Mouse (Mus musculus): Measurements from ENCODE around the gene Dmxl2. TPM values are rescaled to one million over a fixed set of nuclear protein-coding genes. Genes with fewer than 3 reads are reported as not detected.

Gene Dmxl2
- polyA plus RNA-seq, 1 experiment: 15.9 TPM

- H3K36me3 ChIP-seq (ENCODE audit: control insufficient read depth, insufficient read depth, low read length, poor library complexity, severe bottlenecking): no peaks in the 10 kb centered on the region
- no peaks in the 10 kb centered on the region for H3K4me1 ChIP-seq (ENCODE audit: control insufficient read depth, insufficient read depth, low read length)
- no peaks in the 10 kb centered on the region for H3K27me3 ChIP-seq (ENCODE audit: control insufficient read depth, insufficient read depth, low read length, poor library complexity, severe bottlenecking)
- no peak overlapping the region for H3K9ac ChIP-seq (ENCODE audit: low read depth, poor library complexity, severe bottlenecking)
- H3K27ac ChIP-seq (ENCODE audit: insufficient read depth, low read length): no peak overlapping the region
- H3K9me3 ChIP-seq (replicated peaks; ENCODE audit: control insufficient read depth, insufficient read depth, low read length, poor library complexity, severe bottlenecking): no peaks in the 10 kb centered on the region
- no peak for TF ChIP-seq CTCF (IDR thresholded peaks at IDR 0.05; ENCODE audit: low read depth, low read length)
- no peak for TF ChIP-seq EP300 (IDR thresholded peaks at IDR 0.05; ENCODE audit: insufficient read depth, low read depth, low read length)
- no peak for TF ChIP-seq POLR2A (IDR thresholded peaks at IDR 0.05; ENCODE audit: insufficient read depth, low read length)
- H3K4me3 ChIP-seq (ENCODE audit: low read depth, low read length): no peak overlapping the region
Observed at GRCm38 (mm10) chr9:54518921-54519320, 17.5 kb upstream of the Dmxl2 start.

- no peaks in the 10 kb centered on the region for H3K9me3 ChIP-seq (replicated peaks; ENCODE audit: control insufficient read depth, insufficient read depth, low read length, poor library complexity, severe bottlenecking)
- TF ChIP-seq EP300 (IDR thresholded peaks at IDR 0.05; ENCODE audit: insufficient read depth, low read depth, low read length) (no peak), POLR2A (IDR thresholded peaks at IDR 0.05; ENCODE audit: insufficient read depth, low read length) (no peak), CTCF (IDR thresholded peaks at IDR 0.05; ENCODE audit: low read depth, low read length) (no peak)
- no peaks in the 10 kb centered on the region for H3K4me1 ChIP-seq (ENCODE audit: control insufficient read depth, insufficient read depth, low read length)
- H3K27ac ChIP-seq (ENCODE audit: insufficient read depth, low read length): no peak overlapping the region
- H3K27me3 ChIP-seq (ENCODE audit: control insufficient read depth, insufficient read depth, low read length, poor library complexity, severe bottlenecking): no peaks in the 10 kb centered on the region
- no peak overlapping the region for H3K9ac ChIP-seq (ENCODE audit: low read depth, poor library complexity, severe bottlenecking)
- no peak overlapping the region for H3K4me3 ChIP-seq (ENCODE audit: low read depth, low read length)
- H3K36me3 ChIP-seq (ENCODE audit: control insufficient read depth, insufficient read depth, low read length, poor library complexity, severe bottlenecking): no peaks in the 10 kb centered on the region
Observed at GRCm38 (mm10) chr9:54515991-54516390, 14.6 kb upstream of the Dmxl2 start.

GRCm38 (mm10) chr9:54502873-54503272 lies 1.4 kb upstream of the Dmxl2 start:
- H3K9me3 ChIP-seq (replicated peaks; ENCODE audit: control insufficient read depth, insufficient read depth, low read length, poor library complexity, severe bottlenecking): no peaks in the 10 kb centered on the region
- no peak overlapping the region for H3K9ac ChIP-seq (ENCODE audit: low read depth, poor library complexity, severe bottlenecking)
- H3K27ac ChIP-seq (ENCODE audit: insufficient read depth, low read length): no peak overlapping the region
- H3K4me1 ChIP-seq (ENCODE audit: control insufficient read depth, insufficient read depth, low read length): peaks cover 1% of the 10 kb centered on the region
- H3K36me3 ChIP-seq (ENCODE audit: control insufficient read depth, insufficient read depth, low read length, poor library complexity, severe bottlenecking): no peaks in the 10 kb centered on the region
- no peak overlapping the region for H3K4me3 ChIP-seq (ENCODE audit: low read depth, low read length)
- TF ChIP-seq POLR2A (IDR thresholded peaks at IDR 0.05; ENCODE audit: insufficient read depth, low read length) (no peak), EP300 (IDR thresholded peaks at IDR 0.05; ENCODE audit: insufficient read depth, low read depth, low read length) (no peak), CTCF (IDR thresholded peaks at IDR 0.05; ENCODE audit: low read depth, low read length) (no peak)
- H3K27me3 ChIP-seq (ENCODE audit: control insufficient read depth, insufficient read depth, low read length, poor library complexity, severe bottlenecking): no peaks in the 10 kb centered on the region

GRCm38 (mm10) chr9:54502111-54502495 lies 677 bp upstream of the Dmxl2 start:
- Histone ChIP-seq H3K4me1 (ENCODE audit: control insufficient read depth, insufficient read depth, low read length) (peaks cover 1% of the 10 kb centered on the region), H3K9me3 (replicated peaks; ENCODE audit: control insufficient read depth, insufficient read depth, low read length, poor library complexity, severe bottlenecking) (no peaks in the 10 kb centered on the region), H3K27ac (ENCODE audit: insufficient read depth, low read length) (no peak overlapping the region), H3K4me3 (ENCODE audit: low read depth, low read length) (peak overlapping the region; percentile 31), H3K36me3 (ENCODE audit: control insufficient read depth, insufficient read depth, low read length, poor library complexity, severe bottlenecking) (no peaks in the 10 kb centered on the region), H3K9ac (ENCODE audit: low read depth, poor library complexity, severe bottlenecking) (no peak overlapping the region), H3K27me3 (ENCODE audit: control insufficient read depth, insufficient read depth, low read length, poor library complexity, severe bottlenecking) (no peaks in the 10 kb centered on the region)
- TF ChIP-seq CTCF (IDR thresholded peaks at IDR 0.05; ENCODE audit: low read depth, low read length): no peak
- no peak for TF ChIP-seq POLR2A (IDR thresholded peaks at IDR 0.05; ENCODE audit: insufficient read depth, low read length)
- no peak for TF ChIP-seq EP300 (IDR thresholded peaks at IDR 0.05; ENCODE audit: insufficient read depth, low read depth, low read length)

- TF ChIP-seq EP300 (IDR thresholded peaks at IDR 0.05; ENCODE audit: insufficient read depth, low read depth, low read length): no peak
- no peak for TF ChIP-seq CTCF (IDR thresholded peaks at IDR 0.05; ENCODE audit: low read depth, low read length)
- no peak for TF ChIP-seq POLR2A (IDR thresholded peaks at IDR 0.05; ENCODE audit: insufficient read depth, low read length)
- H3K4me1 ChIP-seq (ENCODE audit: control insufficient read depth, insufficient read depth, low read length): peaks cover 1% of the 10 kb centered on the region
- H3K9ac ChIP-seq (ENCODE audit: low read depth, poor library complexity, severe bottlenecking): peak overlapping the region; percentile 92
- no peaks in the 10 kb centered on the region for H3K9me3 ChIP-seq (replicated peaks; ENCODE audit: control insufficient read depth, insufficient read depth, low read length, poor library complexity, severe bottlenecking)
- H3K4me3 ChIP-seq (ENCODE audit: low read depth, low read length): peak overlapping the region; percentile 93
- H3K27ac ChIP-seq (ENCODE audit: insufficient read depth, low read length): no peak overlapping the region
- H3K27me3 ChIP-seq (ENCODE audit: control insufficient read depth, insufficient read depth, low read length, poor library complexity, severe bottlenecking): no peaks in the 10 kb centered on the region
- no peaks in the 10 kb centered on the region for H3K36me3 ChIP-seq (ENCODE audit: control insufficient read depth, insufficient read depth, low read length, poor library complexity, severe bottlenecking)
Observed at GRCm38 (mm10) chr9:54500832-54501452, 484 bp downstream of the Dmxl2 start.

GRCm38 (mm10) chr9:54499791-54500190 lies 1.6 kb downstream of the Dmxl2 start:
- H3K9me3 ChIP-seq (replicated peaks; ENCODE audit: control insufficient read depth, insufficient read depth, low read length, poor library complexity, severe bottlenecking): no peaks in the 10 kb centered on the region
- no peaks in the 10 kb centered on the region for H3K27me3 ChIP-seq (ENCODE audit: control insufficient read depth, insufficient read depth, low read length, poor library complexity, severe bottlenecking)
- H3K4me1 ChIP-seq (ENCODE audit: control insufficient read depth, insufficient read depth, low read length): peaks cover 1% of the 10 kb centered on the region
- no peak overlapping the region for H3K4me3 ChIP-seq (ENCODE audit: low read depth, low read length)
- H3K9ac ChIP-seq (ENCODE audit: low read depth, poor library complexity, severe bottlenecking): no peak overlapping the region
- TF ChIP-seq CTCF (IDR thresholded peaks at IDR 0.05; ENCODE audit: low read depth, low read length): no peak
- no peak for TF ChIP-seq EP300 (IDR thresholded peaks at IDR 0.05; ENCODE audit: insufficient read depth, low read depth, low read length)
- H3K27ac ChIP-seq (ENCODE audit: insufficient read depth, low read length): no peak overlapping the region
- no peaks in the 10 kb centered on the region for H3K36me3 ChIP-seq (ENCODE audit: control insufficient read depth, insufficient read depth, low read length, poor library complexity, severe bottlenecking)

Data from ES-Bruce4 (cell line).